Mouse (Mus musculus): ENCODE results near the gene Rpusd1.
A peak's percentile ranks its signal among the peaks of the same experiment; 100 is the strongest.

The Rpusd1 gene

GRCm38 (mm10) chr17:25727265-25728008, at the start of gene Rpusd1, which contains the start of gene Chtf18:
Rpusd1 (plus strand) TSS chr17:25727670.
Chtf18 (minus strand) TSS chr17:25727419.
- H3K4me3 ChIP-seq (replicated peaks; ENCODE audit: low read length): peak within 1 kb of the TSS; percentile 95
- no peak for TF ChIP-seq CTCF (conservative IDR thresholded peaks at IDR 0.05; ENCODE audit: low read length)
- TF ChIP-seq POU5F1 (IDR thresholded peaks at IDR 0.05; ENCODE audit: borderline replicate concordance, low read length): no peak
- no peak for TF ChIP-seq NANOG (IDR thresholded peaks at IDR 0.05; ENCODE audit: borderline replicate concordance, low read length)
- H3K4me1 ChIP-seq (replicated peaks; ENCODE audit: low read depth, low read length): peaks cover 65% of the 10 kb centered on the region
- no peaks in the 10 kb centered on the region for H3K27me3 ChIP-seq (ENCODE audit: insufficient read depth, low read length)
- peaks cover 75% of the 10 kb centered on the region for H3K36me3 ChIP-seq (ENCODE audit: insufficient read depth, low read length)
- no peaks in the 10 kb centered on the region for H3K9me3 ChIP-seq (ENCODE audit: low read length)

- TF ChIP-seq NANOG (IDR thresholded peaks at IDR 0.05; ENCODE audit: borderline replicate concordance, low read length) (no peak), CTCF (conservative IDR thresholded peaks at IDR 0.05; ENCODE audit: low read length) (no peak), POU5F1 (IDR thresholded peaks at IDR 0.05; ENCODE audit: borderline replicate concordance, low read length) (no peak)
- H3K4me1 ChIP-seq (replicated peaks; ENCODE audit: low read depth, low read length): peaks cover 37% of the 10 kb centered on the region
- peaks cover 21% of the 10 kb centered on the region for H3K27me3 ChIP-seq (ENCODE audit: insufficient read depth, low read length)
- no peaks in the 10 kb centered on the region for H3K9me3 ChIP-seq (ENCODE audit: low read length)
- H3K36me3 ChIP-seq (ENCODE audit: insufficient read depth, low read length): no peaks in the 10 kb centered on the region
- no peak overlapping the region for H3K4me3 ChIP-seq (replicated peaks; ENCODE audit: low read length)
Observed at GRCm38 (mm10) chr17:25677969-25678368, 49.5 kb upstream of the Rpusd1 start.

DNA sequence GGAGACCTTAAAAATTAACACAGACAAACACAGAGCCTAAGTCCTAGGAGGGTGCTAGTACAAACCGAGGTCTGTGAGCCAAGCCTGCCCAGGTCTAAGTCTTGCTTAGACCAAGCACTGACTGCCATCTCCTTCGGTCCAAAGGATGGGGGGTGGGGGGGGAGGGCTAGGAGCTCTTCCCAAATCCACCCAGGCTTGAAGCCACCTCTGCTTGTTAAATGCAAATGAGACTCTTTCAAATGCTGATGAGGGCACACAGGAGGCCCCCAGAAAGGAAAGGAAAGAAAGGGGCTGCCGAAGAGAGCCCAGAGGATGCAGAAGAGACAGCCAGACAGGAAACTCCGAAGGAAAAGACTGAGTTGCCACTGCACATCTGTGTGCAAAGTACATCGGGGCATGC, 47.7 kb upstream of the Rpusd1 start:
- Histone ChIP-seq H3K27me3 (ENCODE audit: insufficient read depth, low read length) (peaks cover 28% of the 10 kb centered on the region), H3K4me3 (replicated peaks; ENCODE audit: low read length) (peak overlapping the region; percentile 48), H3K9me3 (ENCODE audit: low read length) (no peaks in the 10 kb centered on the region), H3K4me1 (replicated peaks; ENCODE audit: low read depth, low read length) (peaks cover 37% of the 10 kb centered on the region), H3K36me3 (ENCODE audit: insufficient read depth, low read length) (no peaks in the 10 kb centered on the region)
- TF ChIP-seq POU5F1 (IDR thresholded peaks at IDR 0.05; ENCODE audit: borderline replicate concordance, low read length): peak; percentile 74; the same call in 1 of the 2 replicates
- TF ChIP-seq NANOG (IDR thresholded peaks at IDR 0.05; ENCODE audit: borderline replicate concordance, low read length): no peak

DNA sequence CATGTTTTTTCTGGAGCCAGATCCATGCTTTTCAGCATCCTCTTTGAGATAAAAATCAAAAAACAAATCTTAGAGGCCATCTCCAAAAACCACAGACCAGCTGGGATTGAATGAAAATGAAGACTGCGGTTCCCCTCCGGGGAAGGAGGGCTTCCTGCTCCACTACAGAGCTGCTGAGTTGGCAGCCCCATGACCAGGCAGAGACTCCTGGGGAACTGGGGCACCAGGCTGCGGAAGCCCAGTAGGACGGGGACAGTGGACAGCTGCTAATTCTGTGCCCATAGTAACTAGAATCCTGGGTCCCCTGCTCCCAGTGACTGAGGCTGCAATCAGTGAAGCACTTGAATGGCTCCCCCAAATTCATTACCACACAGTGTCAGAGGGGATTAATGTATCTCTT, 45.8 kb upstream of the Rpusd1 start:
- no peaks in the 10 kb centered on the region for H3K9me3 ChIP-seq (ENCODE audit: low read length)
- peaks cover 45% of the 10 kb centered on the region for H3K27me3 ChIP-seq (ENCODE audit: insufficient read depth, low read length)
- peaks cover 37% of the 10 kb centered on the region for H3K4me1 ChIP-seq (replicated peaks; ENCODE audit: low read depth, low read length)
- H3K4me3 ChIP-seq (replicated peaks; ENCODE audit: low read length): no peak overlapping the region
- H3K36me3 ChIP-seq (ENCODE audit: insufficient read depth, low read length): no peaks in the 10 kb centered on the region
- no peak for TF ChIP-seq CTCF (conservative IDR thresholded peaks at IDR 0.05; ENCODE audit: low read length)
- no peak for TF ChIP-seq POU5F1 (IDR thresholded peaks at IDR 0.05; ENCODE audit: borderline replicate concordance, low read length)
- TF ChIP-seq NANOG (IDR thresholded peaks at IDR 0.05; ENCODE audit: borderline replicate concordance, low read length): no peak

GRCm38 (mm10) chr17:25686323-25686722, 41.1 kb upstream of the Rpusd1 start:
- Histone ChIP-seq H3K9me3 (ENCODE audit: low read length) (no peaks in the 10 kb centered on the region), H3K4me3 (replicated peaks; ENCODE audit: low read length) (no peak overlapping the region), H3K4me1 (replicated peaks; ENCODE audit: low read depth, low read length) (peaks cover 13% of the 10 kb centered on the region), H3K36me3 (ENCODE audit: insufficient read depth, low read length) (no peaks in the 10 kb centered on the region), H3K27me3 (ENCODE audit: insufficient read depth, low read length) (peaks cover 48% of the 10 kb centered on the region)
- no peak for TF ChIP-seq NANOG (IDR thresholded peaks at IDR 0.05; ENCODE audit: borderline replicate concordance, low read length)
- TF ChIP-seq CTCF (conservative IDR thresholded peaks at IDR 0.05; ENCODE audit: low read length): peak; percentile 48

- no peaks in the 10 kb centered on the region for H3K36me3 ChIP-seq (ENCODE audit: insufficient read depth, low read length)
- no peak overlapping the region for H3K4me3 ChIP-seq (replicated peaks; ENCODE audit: low read length)
- H3K27me3 ChIP-seq (ENCODE audit: insufficient read depth, low read length): peaks cover 40% of the 10 kb centered on the region
- H3K9me3 ChIP-seq (ENCODE audit: low read length): no peaks in the 10 kb centered on the region
- peaks cover 14% of the 10 kb centered on the region for H3K4me1 ChIP-seq (replicated peaks; ENCODE audit: low read depth, low read length)
- TF ChIP-seq CTCF (conservative IDR thresholded peaks at IDR 0.05; ENCODE audit: low read length): no peak
- TF ChIP-seq NANOG (IDR thresholded peaks at IDR 0.05; ENCODE audit: borderline replicate concordance, low read length): no peak
- TF ChIP-seq POU5F1 (IDR thresholded peaks at IDR 0.05; ENCODE audit: borderline replicate concordance, low read length): no peak
Observed at GRCm38 (mm10) chr17:25688922-25689321, 38.5 kb upstream of the Rpusd1 start.

- Histone ChIP-seq H3K36me3 (ENCODE audit: insufficient read depth, low read length) (no peaks in the 10 kb centered on the region), H3K9me3 (ENCODE audit: low read length) (no peaks in the 10 kb centered on the region), H3K4me3 (replicated peaks; ENCODE audit: low read length) (no peak overlapping the region), H3K27me3 (ENCODE audit: insufficient read depth, low read length) (peaks cover 8% of the 10 kb centered on the region; the same call in 1 of the 2 replicates), H3K4me1 (replicated peaks; ENCODE audit: low read depth, low read length) (peaks cover 21% of the 10 kb centered on the region)
- TF ChIP-seq POU5F1 (IDR thresholded peaks at IDR 0.05; ENCODE audit: borderline replicate concordance, low read length) (no peak), CTCF (conservative IDR thresholded peaks at IDR 0.05; ENCODE audit: low read length) (no peak), NANOG (IDR thresholded peaks at IDR 0.05; ENCODE audit: borderline replicate concordance, low read length) (no peak)
Observed at GRCm38 (mm10) chr17:25696263-25696662, 31.2 kb upstream of the Rpusd1 start.

- H3K4me3 ChIP-seq (replicated peaks; ENCODE audit: low read length): no peak overlapping the region
- TF ChIP-seq NANOG (IDR thresholded peaks at IDR 0.05; ENCODE audit: borderline replicate concordance, low read length) (no peak), POU5F1 (IDR thresholded peaks at IDR 0.05; ENCODE audit: borderline replicate concordance, low read length) (no peak), CTCF (conservative IDR thresholded peaks at IDR 0.05; ENCODE audit: low read length) (peak; percentile 64)
- no peaks in the 10 kb centered on the region for H3K36me3 ChIP-seq (ENCODE audit: insufficient read depth, low read length)
- peaks cover 14% of the 10 kb centered on the region for H3K4me1 ChIP-seq (replicated peaks; ENCODE audit: low read depth, low read length)
- peaks cover 4% of the 10 kb centered on the region; the same call in 1 of the 2 replicates for H3K27me3 ChIP-seq (ENCODE audit: insufficient read depth, low read length)
- no peaks in the 10 kb centered on the region for H3K9me3 ChIP-seq (ENCODE audit: low read length)
Observed at GRCm38 (mm10) chr17:25698446-25698845, 29.0 kb upstream of the Rpusd1 start.
